Mouse (Mus musculus) small intestine, adult 2 months (tissue): ENCODE data around the gene Vmn1r21.
"Not testable (repeated sequence)": the region's sequence is repeated elsewhere in the genome, so short reads cannot be mapped to it uniquely, and the experiment has no call there.

Experiments
- CTCF ChIP-seq: fragments of 200-500 bp; IDR thresholded peaks from 2 replicates; pipeline ENCODE4 v1.5.1; 2012; ENCODE audit warnings: low read depth, mild to moderate bottlenecking, control low read depth, inconsistent platforms, low read length, moderate library complexity, mixed read lengths; ENCODE audit not compliant: insufficient replicate concordance, insufficient read length; ENCODE audit errors: extremely low read depth
- POLR2A ChIP-seq: fragments of 200-500 bp; IDR thresholded peaks from 2 replicates; pipeline ENCODE4 v1.6.1; 2012; ENCODE audit warnings: low read depth, mild to moderate bottlenecking, control low read depth, inconsistent platforms, low read length, moderate library complexity

GRCm38 (mm10) chr6:57851177-57851576, 1.0 kb upstream of the Vmn1r21 start:
- not testable (repeated sequence) for TF ChIP-seq POLR2A, CTCF
